Mouse (Mus musculus): ENCODE data around the gene Cnbp. TPM values are rescaled to one million over a fixed set of nuclear protein-coding genes. Genes with fewer than 3 reads are reported as not detected.

The Cnbp gene
- total and polyA plus RNA-seq, 3 experiments: 201 to 879 (median 652) TPM

DNA sequence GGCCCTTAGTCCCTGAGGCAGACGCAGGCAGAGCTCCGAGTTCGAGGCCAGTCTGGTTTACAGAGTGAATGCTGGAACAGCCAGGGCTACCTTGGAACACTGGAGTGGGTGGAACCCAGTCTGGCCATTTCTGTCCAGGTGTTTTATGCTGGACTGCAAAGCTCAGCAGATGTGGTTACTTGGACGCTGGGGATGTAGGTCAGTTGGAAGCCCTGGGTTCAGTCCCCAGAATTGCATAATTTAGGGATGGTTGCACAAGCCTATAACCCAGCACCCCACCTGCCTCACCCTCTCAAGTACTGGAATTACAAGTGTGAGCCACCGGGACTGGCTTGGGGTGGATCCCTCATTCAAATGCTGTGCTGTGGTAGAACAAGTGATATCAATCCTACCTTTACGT lies 15.3 kb upstream of the Cnbp start:
- Histone ChIP-seq H3K27ac (ENCODE audit: control insufficient read depth, low read depth, low read length) (no peak overlapping the region), H3K79me2 (ENCODE audit: control insufficient read depth, insufficient read depth, low read length, poor library complexity) (no peaks in the 10 kb centered on the region), H3K9ac (ENCODE audit: control insufficient read depth, low read depth, low read length, poor library complexity, severe bottlenecking) (no peak overlapping the region), H3K36me3 (ENCODE audit: control insufficient read depth in 1 of 2, insufficient read depth in 2 of 2, low read length in 2 of 2) (peaks cover 0 to 27% of the 10 kb centered on the region in 2 experiments; a peak in 2 of 4 replicates), H3K9me3 (replicated peaks; ENCODE audit: insufficient read depth, low read length) (no peaks in the 10 kb centered on the region), H3K4me3 (ENCODE audit: control insufficient read depth in 1 of 2, insufficient read depth in 1 of 2, low read depth in 2 of 2, low read length in 2 of 2) (no peak overlapping the region), H3K27me3 (ENCODE audit: control insufficient read depth in 1 of 2, insufficient read depth in 2 of 2, low read length in 2 of 2) (no peaks in the 10 kb centered on the region), H3K4me1 (ENCODE audit: control insufficient read depth in 1 of 2, insufficient read depth in 2 of 2, low read length in 2 of 2) (peaks cover 12 to 28% of the 10 kb centered on the region in 2 experiments)
- DNase-seq (ENCODE audit: low read depth, low spot score): no peak
- TF ChIP-seq MXI1 (IDR thresholded peaks at IDR 0.05; ENCODE audit: low read depth, low read length) (no peak), RCOR1 (IDR thresholded peaks at IDR 0.05; ENCODE audit: low read depth, low read length) (no peak), USF2 (IDR thresholded peaks at IDR 0.05; ENCODE audit: borderline replicate concordance in 1 of 2, insufficient read depth in 1 of 2, low read depth in 1 of 2, low read length in 2 of 2) (no peak), UBTF (IDR thresholded peaks at IDR 0.05; ENCODE audit: borderline replicate concordance, insufficient read depth, low read depth, low read length) (no peak), POLR2AphosphoS2 (IDR thresholded peaks at IDR 0.05; ENCODE audit: low read length) (no peak), RAD21 (IDR thresholded peaks at IDR 0.05; ENCODE audit: low read depth, low read length) (no peak), ZC3H11A (IDR thresholded peaks at IDR 0.05; ENCODE audit: low read depth, low read length) (no peak), NELFE (IDR thresholded peaks at IDR 0.05; ENCODE audit: low read depth, low read length) (no peak), POLR2AphosphoS5 (IDR thresholded peaks at IDR 0.05; ENCODE audit: borderline replicate concordance, low read depth, low read length) (no peak), MEF2A (IDR thresholded peaks at IDR 0.05; ENCODE audit: extremely low read depth, insufficient replicate concordance, low read depth, low read length, poor library complexity, severe bottlenecking) (no peak)

DNA sequence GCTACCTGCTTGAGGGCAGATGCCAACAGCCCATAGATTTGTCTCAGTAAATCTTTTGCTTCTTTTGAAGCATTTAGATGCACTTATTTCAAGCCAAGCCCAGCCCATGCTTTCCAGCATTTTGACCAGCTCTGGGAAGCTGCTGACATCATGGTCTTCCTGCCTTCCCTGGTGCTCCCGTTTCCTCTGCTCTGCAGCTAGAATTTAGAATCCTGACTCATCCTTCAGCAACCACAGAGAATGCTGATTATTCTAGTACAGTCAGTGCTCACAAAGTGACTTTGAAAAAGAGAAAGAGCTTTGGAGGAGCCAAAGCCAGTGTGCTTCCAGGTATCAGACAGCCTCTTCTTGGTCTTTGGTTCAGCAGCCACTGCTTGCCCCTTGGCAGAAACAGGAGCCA lies 6.2 kb upstream of the Cnbp start:
- no peaks in the 10 kb centered on the region; a peak in 1 of 4 replicates for H3K36me3 ChIP-seq (ENCODE audit: control insufficient read depth in 1 of 2, insufficient read depth in 2 of 2, low read length in 2 of 2)
- TF ChIP-seq TCF12 (IDR thresholded peaks at IDR 0.05; ENCODE audit: low read depth, low read length) (no peak), ZKSCAN1 (IDR thresholded peaks at IDR 0.05; ENCODE audit: low read depth, low read length) (no peak), SMC3 (IDR thresholded peaks at IDR 0.05; ENCODE audit: low read depth, low read length) (no peak), USF1 (IDR thresholded peaks at IDR 0.05; ENCODE audit: low read depth, low read length) (no peak), NRF1 (IDR thresholded peaks at IDR 0.05; ENCODE audit: insufficient read depth, low read depth, low read length, poor library complexity, severe bottlenecking) (no peak), CHD1 (IDR thresholded peaks at IDR 0.05; ENCODE audit: low read depth, low read length) (no peak), ZMIZ1 (IDR thresholded peaks at IDR 0.05; ENCODE audit: low read depth, low read length) (no peak), TAL1 (IDR thresholded peaks at IDR 0.05; ENCODE audit: low read length) (no peak)
- H3K4me1 ChIP-seq (ENCODE audit: control insufficient read depth in 1 of 2, insufficient read depth in 2 of 2, low read length in 2 of 2): peaks cover 0 to 3% of the 10 kb centered on the region in 2 experiments; a peak in 2 of 4 replicates
- H3K27me3 ChIP-seq (ENCODE audit: control insufficient read depth in 1 of 2, insufficient read depth in 2 of 2, low read length in 2 of 2): peaks cover 2 to 9% of the 10 kb centered on the region in 2 experiments; a peak in 3 of 4 replicates
- H3K79me2 ChIP-seq (ENCODE audit: control insufficient read depth, insufficient read depth, low read length, poor library complexity): no peaks in the 10 kb centered on the region
- no peak overlapping the region for H3K27ac ChIP-seq (ENCODE audit: control insufficient read depth, low read depth, low read length)
- no peak for DNase-seq (ENCODE audit: low read depth, low spot score)
- no peak overlapping the region for H3K9ac ChIP-seq (ENCODE audit: control insufficient read depth, low read depth, low read length, poor library complexity, severe bottlenecking)
- H3K4me3 ChIP-seq (ENCODE audit: control insufficient read depth in 1 of 2, insufficient read depth in 1 of 2, low read depth in 2 of 2, low read length in 2 of 2): no peak overlapping the region
- H3K9me3 ChIP-seq (replicated peaks; ENCODE audit: insufficient read depth, low read length): no peaks in the 10 kb centered on the region

Measured in MEL (cell line).